Mouse (Mus musculus): ENCODE data around the gene Met. TPM values are rescaled to one million over a fixed set of nuclear protein-coding genes. Genes with fewer than 3 reads are reported as not detected.

The Met gene
- total RNA-seq, 1 experiment: 7.6 TPM

DNA sequence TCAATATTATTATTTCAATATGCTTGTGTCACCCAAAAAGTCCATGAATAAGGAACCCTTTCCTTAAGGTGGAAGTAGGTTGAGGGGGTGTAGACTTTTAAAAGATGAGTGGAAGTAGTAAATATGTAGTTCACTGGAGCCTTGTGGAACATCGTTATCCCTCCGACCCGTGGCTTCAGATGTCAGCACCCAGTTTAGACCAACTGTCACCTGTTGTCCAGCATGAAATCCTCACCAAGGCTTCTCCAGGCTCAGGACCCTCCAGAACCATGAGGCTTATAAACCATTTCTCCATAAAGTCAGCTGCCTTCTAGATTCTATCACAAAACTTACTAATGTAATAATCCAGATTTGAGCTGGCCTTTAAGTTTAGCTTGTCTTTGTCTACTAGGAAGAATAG lies 9.5 kb downstream of the Met start:
- Histone ChIP-seq H3K9ac (ENCODE audit: insufficient read depth, low read depth, low read length, poor library complexity, severe bottlenecking) (no peak overlapping the region), H3K27ac (ENCODE audit: insufficient read depth, low read depth, low read length, poor library complexity, severe bottlenecking) (no peak overlapping the region), H3K36me3 (ENCODE audit: control insufficient read depth, insufficient read depth, low read length, poor library complexity, severe bottlenecking) (no peaks in the 10 kb centered on the region), H3K4me1 (ENCODE audit: control insufficient read depth in 2 of 2, insufficient read depth in 2 of 2, low read length in 2 of 2, poor library complexity in 1 of 2) (no peaks in the 10 kb centered on the region), H3K9me3 (ENCODE audit: control insufficient read depth, insufficient read depth, low read depth, low read length) (no peaks in the 10 kb centered on the region), H3K4me3 (ENCODE audit: insufficient read depth in 1 of 2, low read depth in 1 of 2, low read length in 2 of 2, poor library complexity in 1 of 2, severe bottlenecking in 1 of 2) (no peak overlapping the region)
- DNase-seq (ENCODE audit: low read depth, low spot score): no peak
- in situ Hi-C loops (cut with MboI; ENCODE audit: low sequenced_read_pairs in 2 of 2, unreplicated experiment in 2 of 2): no loop called here
- TF ChIP-seq HCFC1 (IDR thresholded peaks at IDR 0.05; ENCODE audit: borderline replicate concordance, insufficient read depth, low read length) (no peak), CHD2 (IDR thresholded peaks at IDR 0.05; ENCODE audit: low read depth, low read length) (no peak), ZC3H11A (IDR thresholded peaks at IDR 0.05; ENCODE audit: borderline replicate concordance, low read depth, low read length) (no peak), MAFK (IDR thresholded peaks at IDR 0.05; ENCODE audit: insufficient read depth, low read depth, low read length) (no peak), ZNF384 (IDR thresholded peaks at IDR 0.05; ENCODE audit: low read depth, low read length) (no peak)

DNA sequence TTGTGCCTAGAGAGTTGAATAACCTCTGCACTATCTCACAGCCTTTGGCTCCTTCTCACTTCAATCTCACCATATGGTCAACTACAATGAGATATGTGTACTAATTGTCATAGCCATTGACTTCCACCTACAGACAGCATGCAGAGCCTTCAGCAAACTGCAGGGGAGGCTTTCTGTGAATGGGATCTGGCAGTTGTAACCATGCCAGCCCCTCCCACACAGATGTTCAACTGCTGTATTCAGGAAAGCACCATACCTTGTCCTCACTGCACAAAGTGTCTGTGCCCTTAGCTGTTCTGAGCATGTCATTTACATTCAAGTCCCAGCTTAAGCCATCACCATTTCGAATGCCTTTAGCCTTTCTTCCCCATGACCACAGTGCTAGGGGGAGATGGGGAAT lies 14.2 kb downstream of the Met start:
- in situ Hi-C loops (cut with MboI; ENCODE audit: low sequenced_read_pairs in 2 of 2, unreplicated experiment in 2 of 2): no loop called here
- no peaks in the 10 kb centered on the region for H3K9me3 ChIP-seq (ENCODE audit: control insufficient read depth, insufficient read depth, low read depth, low read length)
- no peak overlapping the region for H3K27ac ChIP-seq (ENCODE audit: insufficient read depth, low read depth, low read length, poor library complexity, severe bottlenecking)
- no peak for DNase-seq (ENCODE audit: low read depth, low spot score)
- no peak overlapping the region for H3K4me3 ChIP-seq (ENCODE audit: insufficient read depth in 1 of 2, low read depth in 1 of 2, low read length in 2 of 2, poor library complexity in 1 of 2, severe bottlenecking in 1 of 2)
- 0 out of 4 replicates have a peak, but pooled peaks cover 0 to 3% of the 10 kb centered on the region in 2 experiments for H3K4me1 ChIP-seq (ENCODE audit: control insufficient read depth in 2 of 2, insufficient read depth in 2 of 2, low read length in 2 of 2, poor library complexity in 1 of 2)
- no peak for TF ChIP-seq HCFC1 (IDR thresholded peaks at IDR 0.05; ENCODE audit: borderline replicate concordance, insufficient read depth, low read length)
- no peak for TF ChIP-seq MAFK (IDR thresholded peaks at IDR 0.05; ENCODE audit: insufficient read depth, low read depth, low read length)
- no peak for TF ChIP-seq CHD2 (IDR thresholded peaks at IDR 0.05; ENCODE audit: low read depth, low read length)
- TF ChIP-seq ZNF384 (IDR thresholded peaks at IDR 0.05; ENCODE audit: low read depth, low read length): no peak
- no peak for TF ChIP-seq ZC3H11A (IDR thresholded peaks at IDR 0.05; ENCODE audit: borderline replicate concordance, low read depth, low read length)
- H3K36me3 ChIP-seq (ENCODE audit: control insufficient read depth, insufficient read depth, low read length, poor library complexity, severe bottlenecking): no peaks in the 10 kb centered on the region
- H3K9ac ChIP-seq (ENCODE audit: insufficient read depth, low read depth, low read length, poor library complexity, severe bottlenecking): no peak overlapping the region

DNA sequence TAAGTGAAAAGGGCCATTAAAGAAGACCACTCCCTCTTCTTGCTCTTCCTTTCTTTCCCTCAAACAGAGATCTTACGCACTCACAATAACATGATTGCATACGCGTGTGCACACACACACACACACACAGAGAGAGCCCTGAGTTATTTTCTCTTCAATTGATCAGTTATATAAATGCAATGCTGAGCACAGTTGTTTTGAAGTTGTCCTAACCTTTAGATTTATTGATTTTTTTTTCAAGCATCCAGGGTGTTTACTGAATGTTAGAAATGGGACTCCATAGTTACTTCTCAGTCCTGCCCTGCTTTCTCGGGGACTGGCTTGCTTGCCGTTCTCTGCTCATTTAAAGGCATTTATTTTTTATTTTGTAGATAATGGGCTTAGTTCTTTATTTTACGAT lies 14.7 kb downstream of the Met start:
- Histone ChIP-seq H3K9me3 (ENCODE audit: control insufficient read depth, insufficient read depth, low read depth, low read length) (no peaks in the 10 kb centered on the region), H3K4me1 (ENCODE audit: control insufficient read depth in 2 of 2, insufficient read depth in 2 of 2, low read length in 2 of 2, poor library complexity in 1 of 2) (0 out of 4 replicates have a peak, but pooled peaks cover 0 to 3% of the 10 kb centered on the region in 2 experiments), H3K27ac (ENCODE audit: insufficient read depth, low read depth, low read length, poor library complexity, severe bottlenecking) (no peak overlapping the region), H3K9ac (ENCODE audit: insufficient read depth, low read depth, low read length, poor library complexity, severe bottlenecking) (no peak overlapping the region), H3K4me3 (ENCODE audit: insufficient read depth in 1 of 2, low read depth in 1 of 2, low read length in 2 of 2, poor library complexity in 1 of 2, severe bottlenecking in 1 of 2) (no peak overlapping the region), H3K36me3 (ENCODE audit: control insufficient read depth, insufficient read depth, low read length, poor library complexity, severe bottlenecking) (no peaks in the 10 kb centered on the region)
- no peak for DNase-seq (ENCODE audit: low read depth, low spot score)
- TF ChIP-seq ZC3H11A (IDR thresholded peaks at IDR 0.05; ENCODE audit: borderline replicate concordance, low read depth, low read length) (no peak), CHD2 (IDR thresholded peaks at IDR 0.05; ENCODE audit: low read depth, low read length) (no peak), HCFC1 (IDR thresholded peaks at IDR 0.05; ENCODE audit: borderline replicate concordance, insufficient read depth, low read length) (no peak), MAFK (IDR thresholded peaks at IDR 0.05; ENCODE audit: insufficient read depth, low read depth, low read length) (no peak), ZNF384 (IDR thresholded peaks at IDR 0.05; ENCODE audit: low read depth, low read length) (no peak)
- in situ Hi-C loops (cut with MboI; ENCODE audit: low sequenced_read_pairs in 2 of 2, unreplicated experiment in 2 of 2): no loop called here

DNA sequence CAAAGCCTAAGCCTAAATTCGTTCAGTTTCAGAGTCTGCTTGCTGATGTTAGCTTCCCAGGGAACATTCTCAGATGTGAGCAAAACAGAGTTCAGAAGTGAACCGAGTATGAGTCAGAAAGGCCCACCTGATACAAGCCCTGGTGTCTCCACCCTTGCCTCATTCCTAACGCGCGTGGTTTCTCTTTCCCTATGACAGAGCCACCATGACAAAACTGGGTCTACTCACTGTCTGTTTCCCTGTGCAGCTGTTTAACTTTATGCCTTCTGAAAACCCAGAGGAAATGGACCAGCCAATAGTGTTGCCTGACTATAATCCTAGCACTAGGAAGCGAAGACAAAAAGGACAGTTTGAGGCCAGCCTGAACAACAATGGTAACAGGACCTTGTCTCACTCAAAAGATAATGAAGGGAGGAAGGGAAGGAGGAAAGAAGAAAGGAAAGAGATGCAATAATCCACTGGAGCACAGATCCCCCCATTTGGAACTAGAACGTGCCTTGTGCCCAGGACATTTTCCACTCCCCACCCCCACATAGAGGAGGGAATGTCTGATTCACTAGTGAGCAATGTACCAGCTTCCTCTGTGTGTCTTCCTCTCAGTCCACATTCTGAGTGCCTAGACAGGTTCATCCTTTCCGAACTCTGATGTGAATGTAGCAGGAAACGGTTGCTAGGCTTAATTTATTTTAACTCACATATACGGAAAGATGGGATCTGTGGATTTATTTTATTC lies 15.4 kb downstream of the Met start:
- H3K9ac ChIP-seq (ENCODE audit: insufficient read depth, low read depth, low read length, poor library complexity, severe bottlenecking): no peak overlapping the region
- no peaks in the 10 kb centered on the region for H3K36me3 ChIP-seq (ENCODE audit: control insufficient read depth, insufficient read depth, low read length, poor library complexity, severe bottlenecking)
- in situ Hi-C loops (cut with MboI; ENCODE audit: low sequenced_read_pairs in 2 of 2, unreplicated experiment in 2 of 2): no loop called here
- DNase-seq (ENCODE audit: low read depth, low spot score): no peak
- no peak overlapping the region for H3K4me3 ChIP-seq (ENCODE audit: insufficient read depth in 1 of 2, low read depth in 1 of 2, low read length in 2 of 2, poor library complexity in 1 of 2, severe bottlenecking in 1 of 2)
- H3K27ac ChIP-seq (ENCODE audit: insufficient read depth, low read depth, low read length, poor library complexity, severe bottlenecking): no peak overlapping the region
- no peak for TF ChIP-seq ZNF384 (IDR thresholded peaks at IDR 0.05; ENCODE audit: low read depth, low read length)
- no peak for TF ChIP-seq HCFC1 (IDR thresholded peaks at IDR 0.05; ENCODE audit: borderline replicate concordance, insufficient read depth, low read length)
- no peak for TF ChIP-seq MAFK (IDR thresholded peaks at IDR 0.05; ENCODE audit: insufficient read depth, low read depth, low read length)
- TF ChIP-seq CHD2 (IDR thresholded peaks at IDR 0.05; ENCODE audit: low read depth, low read length): no peak
- TF ChIP-seq ZC3H11A (IDR thresholded peaks at IDR 0.05; ENCODE audit: borderline replicate concordance, low read depth, low read length): no peak
- no peaks in the 10 kb centered on the region for H3K9me3 ChIP-seq (ENCODE audit: control insufficient read depth, insufficient read depth, low read depth, low read length)
- H3K4me1 ChIP-seq (ENCODE audit: control insufficient read depth in 2 of 2, insufficient read depth in 2 of 2, low read length in 2 of 2, poor library complexity in 1 of 2): 0 out of 4 replicates have a peak, but pooled peaks cover 0 to 3% of the 10 kb centered on the region in 2 experiments

Measured in ES-E14 (cell line).